Mouse (Mus musculus): ENCODE results near the gene Togaram2. TPM values are rescaled to one million over a fixed set of nuclear protein-coding genes. Genes with fewer than 3 reads are reported as not detected.
"Not testable (repeated sequence)": the region's sequence is repeated elsewhere in the genome, so short reads cannot be mapped to it uniquely, and the experiment has no call there.

Gene Togaram2
- total RNA-seq (2021), result 1 to 10 TPM; 4.7 to 5.4 TPM
- long read RNA-seq, experiment 1, partial matches to known transcripts, result 3 of 12 reads
- long read RNA-seq, experiment 1, other reads (novel, unspliced or antisense), result 9 of 12 reads
- long read RNA-seq, experiment 2, partial matches to known transcripts, result 0 of 4 reads
- long read RNA-seq, experiment 2, other reads (novel, unspliced or antisense), result 4 of 4 reads

GRCm38 (mm10) chr17:71673092-71673491 is at the start of gene Togaram2:
Gene Togaram2 (plus strand): TSS chr17:71673261.
- no peak for DNase-seq

GRCm38 (mm10) chr17:71631806-71632205 is 41.3 kb upstream of the Togaram2 start:
- DNase-seq, result no peak

GRCm38 (mm10) chr17:71633350-71633749 is 39.7 kb upstream of the Togaram2 start:
- DNase-seq, result no peak

GRCm38 (mm10) chr17:71636786-71637185 is 36.3 kb upstream of the Togaram2 start:
- no peak for DNase-seq

- DNase-seq, result no peak
These were observed 35.3 kb upstream of the Togaram2 start for GRCm38 (mm10) chr17:71637750-71638265.

- DNase-seq, result not testable (repeated sequence)
These were observed 34.0 kb upstream of the Togaram2 start for GRCm38 (mm10) chr17:71639056-71639455.

GRCm38 (mm10) chr17:71640421-71641085 is 32.5 kb upstream of the Togaram2 start:
- no peak for DNase-seq

- DNase-seq, result no peak
These were observed 30.9 kb upstream of the Togaram2 start for GRCm38 (mm10) chr17:71642190-71642589.

GRCm38 (mm10) chr17:71650011-71650410 is 23.1 kb upstream of the Togaram2 start:
- no peak for DNase-seq

GRCm38 (mm10) chr17:71652495-71652894 is 20.6 kb upstream of the Togaram2 start:
- DNase-seq, result no peak

- DNase-seq, result no peak
These were observed 20.1 kb upstream of the Togaram2 start for GRCm38 (mm10) chr17:71652934-71653333.

- DNase-seq, result no peak
These were observed 15.5 kb upstream of the Togaram2 start for GRCm38 (mm10) chr17:71657521-71657920.

- no peak for DNase-seq
These were observed 14.4 kb upstream of the Togaram2 start for GRCm38 (mm10) chr17:71658666-71659065.

GRCm38 (mm10) chr17:71660390-71660789 is 12.7 kb upstream of the Togaram2 start:
- no peak for DNase-seq

GRCm38 (mm10) chr17:71662751-71663250 is 10.3 kb upstream of the Togaram2 start:
- DNase-seq, result peak; percentile 75 to 88

GRCm38 (mm10) chr17:71663491-71663890 is 9.6 kb upstream of the Togaram2 start:
- no peak for DNase-seq

- no peak for DNase-seq
These were observed 8.9 kb upstream of the Togaram2 start for GRCm38 (mm10) chr17:71664172-71664571.

GRCm38 (mm10) chr17:71665201-71665600 is 7.9 kb upstream of the Togaram2 start:
- no peak for DNase-seq

- no peak for DNase-seq
These were observed 3.5 kb upstream of the Togaram2 start for GRCm38 (mm10) chr17:71669511-71669910.

GRCm38 (mm10) chr17:71671840-71672546 is 1.1 kb upstream of the Togaram2 start:
- DNase-seq, result peak; percentile 30 to 55

- DNase-seq, result no peak
These were observed 875 bp downstream of the Togaram2 start for GRCm38 (mm10) chr17:71673936-71674335.

GRCm38 (mm10) chr17:71674886-71675285 is 1.8 kb downstream of the Togaram2 start:
- peak; percentile 42 to 73 for DNase-seq

GRCm38 (mm10) chr17:71681666-71682065 is 8.6 kb downstream of the Togaram2 start:
- DNase-seq, result no peak

All from heart, adult 18-20 months (tissue).